Mouse (Mus musculus): Measurements from ENCODE around the gene Fam213b. TPM values are rescaled to one million over a fixed set of nuclear protein-coding genes. Genes with fewer than 3 reads are reported as not detected.

Fam213b gene
- polyA plus RNA-seq, 1 experiment from 2014 or later = 62.9 TPM

- H3K4me3 ChIP-seq (ENCODE audit: low read length) = no peak overlapping the region
- H3K27me3 ChIP-seq (ENCODE audit: control insufficient read depth, insufficient read depth, low read length) = peaks cover 26% of the 10 kb centered on the region
- H3K4me2 ChIP-seq (ENCODE audit: low read depth, low read length) = no peak overlapping the region
- H3K27ac ChIP-seq (ENCODE audit: low read length) = no peak overlapping the region
- H3K9me3 ChIP-seq (replicated peaks; ENCODE audit: control insufficient read depth, low read length) = peaks cover 4% of the 10 kb centered on the region; the same call in 1 of the 2 replicates
- WGBS = 78% methylated on average over 1 of the region's 1 CpGs
- H3K36me3 ChIP-seq (ENCODE audit: control insufficient read depth, insufficient read depth) = no peaks in the 10 kb centered on the region
- 0 out of 2 replicates have a peak, but pooled peaks cover 3% of the 10 kb centered on the region for H3K4me1 ChIP-seq (ENCODE audit: control insufficient read depth, insufficient read depth, low read length)
- no peak for ATAC-seq (replicated peaks; ENCODE audit: extremely low read depth, insufficient read depth, low FRiP score)
- H3K9ac ChIP-seq (ENCODE audit: low read length) = no peak overlapping the region
These were observed 46.2 kb downstream of the Fam213b start for GRCm38 (mm10) chr4:154852696-154853095.

Other genes starting within 250 kb of the Fam213b start
- not detected in 2 replicates for gene Actrt2, start 231.3 kb downstream of the Fam213b start, polyA plus RNA-seq (2015; fragmentation: Nextera tagmentation; extraction: Ambion mirVana)
- gene Ttc34, start 61.7 kb downstream of the Fam213b start, polyA plus RNA-seq (2015; fragmentation: Nextera tagmentation; extraction: Ambion mirVana) = 0.12 and 0.31 TPM in 2 replicates
- 0.24 and 0.42 TPM in 2 replicates for gene Mmel1, start 29.6 kb downstream of the Fam213b start, polyA plus RNA-seq (2015; fragmentation: Nextera tagmentation; extraction: Ambion mirVana)
- gene Tnfrsf14, start 29.4 kb upstream of the Fam213b start, polyA plus RNA-seq (2015; fragmentation: Nextera tagmentation; extraction: Ambion mirVana) = 1.3 and 1.8 TPM in 2 replicates
- 0.29 and 0.34 TPM in 2 replicates for gene Hes5, start 61.8 kb upstream of the Fam213b start, polyA plus RNA-seq (2015; fragmentation: Nextera tagmentation; extraction: Ambion mirVana)
- gene Pank4, start 65.0 kb upstream of the Fam213b start, polyA plus RNA-seq (2015; fragmentation: Nextera tagmentation; extraction: Ambion mirVana) = 44.2 and 47.2 TPM in 2 replicates
- 1.0 and 1.4 TPM in 2 replicates for gene Plch2, start 157.6 kb upstream of the Fam213b start, polyA plus RNA-seq (2015; fragmentation: Nextera tagmentation; extraction: Ambion mirVana)
- 17.3 and 18.0 TPM in 2 replicates for gene Pex10, start 167.9 kb upstream of the Fam213b start, polyA plus RNA-seq (2015; fragmentation: Nextera tagmentation; extraction: Ambion mirVana)
- gene Rer1, start 187.2 kb upstream of the Fam213b start, polyA plus RNA-seq (2015; fragmentation: Nextera tagmentation; extraction: Ambion mirVana) = 116 and 138 TPM in 2 replicates
- gene Morn1, start 187.4 kb upstream of the Fam213b start, polyA plus RNA-seq (2015; fragmentation: Nextera tagmentation; extraction: Ambion mirVana) = 1.8 and 3.0 TPM in 2 replicates

Measured in heart, embryonic 16.5 days (tissue).